Mouse (Mus musculus): Measurements from ENCODE around the gene Tldc1.

Gene Tldc1

DNA sequence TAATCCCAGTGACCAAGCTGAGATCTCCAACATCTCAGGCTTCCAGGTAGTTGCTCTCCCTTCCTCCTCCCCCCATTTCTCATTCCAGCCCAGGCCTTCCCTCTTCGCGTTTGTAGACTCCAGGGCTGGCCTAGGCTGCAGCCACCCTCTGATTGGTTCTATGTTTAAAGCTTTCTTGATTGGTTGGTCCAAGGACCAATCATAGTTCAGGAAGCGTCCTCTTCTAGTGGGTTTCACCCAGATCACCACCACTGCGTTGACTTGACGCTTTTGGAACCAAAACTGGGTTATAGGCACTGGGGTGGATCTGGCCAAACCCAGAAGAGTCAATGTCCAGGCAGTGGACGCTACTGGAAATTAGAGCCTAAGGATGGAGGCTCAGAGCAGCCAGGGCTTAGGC, 55.9 kb downstream of the Tldc1 start:
- no peak for DNase-seq (ENCODE audit: low spot score)

DNA sequence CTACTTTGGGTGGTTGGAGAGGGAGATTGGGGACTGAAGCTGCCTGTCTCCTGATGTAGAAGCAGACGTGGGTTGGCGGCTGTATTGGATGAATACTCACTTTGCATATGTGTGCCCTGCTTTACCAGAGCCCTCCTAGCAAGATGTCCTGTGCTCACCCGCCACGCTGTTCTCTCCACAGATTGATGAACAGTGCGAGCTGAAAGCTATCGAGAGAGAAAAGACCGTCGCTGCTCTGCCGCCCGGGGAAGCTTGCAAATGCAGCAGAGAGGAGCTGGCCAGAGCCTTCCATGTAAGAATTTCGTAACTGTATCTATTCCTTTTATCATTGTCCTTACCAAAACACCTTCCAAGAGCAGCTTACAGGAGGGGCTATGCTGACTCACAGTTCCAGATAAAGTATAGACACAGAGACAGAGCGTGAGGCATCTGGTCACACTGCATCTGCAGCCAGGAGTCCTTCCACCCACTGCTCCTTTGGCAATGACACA, 59.2 kb downstream of the Tldc1 start:
- DNase-seq (ENCODE audit: low spot score) = no peak

DNA sequence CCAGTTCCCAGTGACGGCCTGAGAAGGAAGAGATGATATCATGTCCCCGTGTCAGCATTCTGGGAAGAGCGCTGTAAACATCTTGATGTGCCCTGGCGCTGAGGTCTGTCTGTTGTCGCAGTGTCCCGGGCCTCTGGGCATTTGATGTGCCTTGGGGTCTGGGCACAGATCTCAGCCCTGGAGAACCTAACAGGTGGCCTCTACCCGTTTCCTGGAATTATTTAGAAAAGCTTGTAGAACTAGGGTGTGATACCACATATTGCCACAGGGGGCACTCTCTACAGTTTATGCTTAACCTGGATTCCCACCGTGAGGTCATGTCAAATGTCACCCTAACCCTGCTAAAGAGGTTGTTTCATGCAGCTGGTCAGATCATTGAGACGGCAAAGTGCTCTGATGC, 60.5 kb downstream of the Tldc1 start:
- no peak for DNase-seq (ENCODE audit: low spot score)

DNA sequence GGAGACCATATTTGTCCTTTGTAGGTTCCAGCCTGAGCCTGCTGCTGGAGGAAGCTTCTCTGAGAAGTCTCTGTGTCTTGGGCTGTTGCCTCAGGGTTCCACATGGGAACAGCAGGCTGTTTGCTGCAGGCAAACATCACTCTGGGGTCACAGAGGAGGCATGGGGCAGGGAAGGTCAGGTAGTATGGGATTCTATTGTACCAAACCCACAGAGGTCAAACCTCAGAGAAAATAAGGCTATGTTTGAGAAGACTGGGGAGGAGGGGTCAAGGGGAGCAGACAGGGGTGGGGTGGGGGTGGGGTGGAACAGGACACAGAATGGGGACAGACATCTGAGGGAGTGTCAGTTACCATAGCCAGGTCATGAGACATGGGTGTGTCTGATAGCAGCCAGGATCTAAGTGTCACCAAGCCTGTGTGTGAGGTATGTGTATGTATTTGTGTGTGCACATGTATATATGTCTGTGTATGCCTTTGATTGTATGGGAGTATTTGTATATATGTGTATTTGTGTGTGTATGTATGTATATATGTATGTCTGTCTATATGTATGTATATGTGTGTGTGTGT, 61.4 kb downstream of the Tldc1 start:
- no peak for DNase-seq (ENCODE audit: low spot score)

DNA sequence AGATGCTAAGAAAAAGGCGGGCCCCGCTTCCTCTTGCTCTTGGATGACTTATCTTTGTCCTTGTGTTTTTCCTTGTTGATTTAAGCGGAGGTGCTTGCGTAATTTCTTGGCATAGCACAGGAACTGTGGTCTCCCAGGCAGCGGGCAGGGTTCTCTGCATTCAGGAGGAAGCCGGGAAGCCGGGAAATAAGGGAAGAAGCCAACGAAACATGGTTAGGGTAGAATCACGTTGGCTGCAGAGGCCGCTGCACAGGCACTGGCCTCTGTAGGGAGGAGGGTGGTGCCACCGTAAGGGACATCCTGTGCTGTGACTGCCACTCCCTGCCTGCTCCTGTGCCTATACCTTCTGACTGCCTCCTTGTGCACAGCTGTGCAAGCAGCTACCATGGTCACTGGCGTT, 63.0 kb downstream of the Tldc1 start:
- DNase-seq (ENCODE audit: low spot score) = no peak

DNA sequence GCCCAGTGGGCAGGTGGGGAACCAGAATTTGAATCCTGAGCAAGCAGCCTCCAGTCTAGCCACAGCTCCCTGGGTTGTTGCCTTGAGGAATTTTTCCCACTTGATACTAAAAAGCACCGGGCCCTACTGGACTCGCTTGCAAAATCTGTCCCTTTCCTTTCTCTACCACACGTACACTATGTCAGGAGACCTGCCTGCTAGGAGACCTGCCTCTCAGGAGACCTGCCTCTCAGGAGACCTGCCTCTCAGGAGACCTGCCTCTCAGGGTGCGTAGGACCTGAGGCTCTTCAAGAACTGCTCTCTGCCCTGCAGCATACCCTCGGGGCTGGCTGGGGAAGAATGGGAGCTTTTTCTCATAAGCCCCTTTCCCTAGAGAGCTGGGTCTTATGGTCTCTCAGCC, 64.8 kb downstream of the Tldc1 start:
- DNase-seq (ENCODE audit: low spot score) = no peak

DNA sequence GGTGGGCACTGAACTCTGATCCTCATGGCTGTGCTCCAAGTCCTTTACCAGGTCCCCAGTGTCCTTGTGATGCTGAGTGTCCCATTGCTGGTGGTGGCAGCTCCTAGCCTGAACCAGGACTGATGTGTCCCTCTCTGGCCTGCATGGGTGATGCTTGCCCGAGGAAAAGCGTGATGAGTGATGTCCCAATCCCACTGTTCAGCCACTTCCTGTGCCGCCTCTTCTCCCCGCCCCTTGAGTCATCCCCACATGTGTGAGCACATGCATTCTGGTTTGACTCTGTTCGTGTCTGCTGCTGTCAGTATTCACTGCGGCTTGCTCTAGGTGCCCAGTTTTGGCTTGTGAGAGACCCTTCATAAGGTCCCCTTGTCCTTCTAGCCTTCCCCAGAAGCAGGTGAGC, 66.0 kb downstream of the Tldc1 start:
- peak; percentile 52 for DNase-seq (ENCODE audit: low spot score)
